ENCODE assay signal across 11 mouse cellular contexts in genomic region chr6:92981451-92982186, GRCm38 (mm10). TPM values are rescaled to one million over a fixed set of nuclear protein-coding genes. Genes with fewer than 3 reads are reported as not detected.
"Had no signal": no experiment of that assay in that cellular context is flagged by ENCODE, and none has a peak within 500 bp of the region (broad histone marks: within the 10 kb centered on the region; RNA-seq: fewer than 3 reads in every experiment).

No protein-coding gene starts in this region.

- DNase-seq: lung, adult 2 months; lung, postnatal 36 days; right cerebral cortex, postnatal 14 days; thymus, postnatal 36 days had no signal

- H3K27me3 ChIP-seq: liver, embryonic 15.5 days; midbrain, embryonic 13.5 days had no signal

- H3K4me1 ChIP-seq: limb, embryonic 10.5 days; liver, embryonic 15.5 days; midbrain, embryonic 13.5 days had no signal

- ATAC-seq: lung, postnatal 0 days; midbrain, embryonic 13.5 days had no signal

- H3K4me2 ChIP-seq: liver, embryonic 11.5 days; liver, embryonic 15.5 days; midbrain, embryonic 13.5 days had no signal

- H3K4me3 ChIP-seq: left cerebral cortex, adult 2 months; limb, embryonic 10.5 days; liver, embryonic 15.5 days; midbrain, embryonic 13.5 days had no signal

- H3K9ac ChIP-seq: liver, embryonic 15.5 days; midbrain, embryonic 13.5 days had no signal

- H3K27ac ChIP-seq: left cerebral cortex, adult 2 months; limb, embryonic 10.5 days; liver, embryonic 15.5 days; midbrain, embryonic 13.5 days had no signal

- H3K36me3 ChIP-seq: limb, embryonic 10.5 days; liver, embryonic 15.5 days; midbrain, embryonic 13.5 days had no signal

- H3K9me3 ChIP-seq: limb, embryonic 10.5 days; liver, embryonic 15.5 days; midbrain, embryonic 13.5 days had no signal

RNA-seq across cellular contexts. Expression of gene Adamts9, which starts 38.3 kb away (rescaled TPM):
- total RNA-seq: megakaryocyte progenitor cell, adult 5-6 weeks had no signal
